Mouse (Mus musculus): ENCODE results near the gene Gm4884.
"Not testable (repeated sequence)": the region's sequence is repeated elsewhere in the genome, so short reads cannot be mapped to it uniquely, and the experiment has no call there.

Gene Gm4884

GRCm38 (mm10) chr7:41032419-41032818 is at the start of gene Gm4884:
Gene Gm4884, plus strand, starts transcription at chr7:41032719.
- not testable (repeated sequence) for DNase-seq (ENCODE audit: extremely low spot score, low read depth, low spot score)

GRCm38 (mm10) chr7:40987243-40987642 is 45.3 kb upstream of the Gm4884 start, which contains the start of gene 4930433I11Rik:
Gene 4930433I11Rik, plus strand, starts transcription at chr7:40987543.
- DNase-seq (ENCODE audit: extremely low spot score, low read depth, low spot score): no peak

GRCm38 (mm10) chr7:41044058-41044457 is 11.5 kb downstream of the Gm4884 start:
- not testable (repeated sequence) for DNase-seq (ENCODE audit: extremely low spot score, low read depth, low spot score)
